10 mouse cellular contexts compared by ENCODE assay signal in genomic region chr6:128992753-128993152, GRCm38 (mm10). TPM values are rescaled to one million over a fixed set of nuclear protein-coding genes. Genes with fewer than 3 reads are reported as not detected.
A peak's percentile ranks its signal among the peaks of the same experiment; 100 is the strongest.
DNase-seq lines count a peak whose midpoint lies in the region; ATAC-seq lines count a peak whose summit lies in the region.
"Had no signal": no experiment of that assay in that cellular context is flagged by ENCODE, and none has a peak within 500 bp of the region (broad histone marks: within the 10 kb centered on the region; RNA-seq: fewer than 3 reads in every experiment).

No protein-coding gene starts in this region.

- no peaks in the 10 kb centered on the region for H3K36me3 ChIP-seq in heart, embryonic 15.5 days
- no peaks in the 10 kb centered on the region for H3K36me3 ChIP-seq in hindbrain, embryonic 14.5 days (replicated peaks; ENCODE audit: control insufficient read depth, insufficient read depth)
- H3K36me3 ChIP-seq: liver, embryonic 13.5 days had no signal

- H3K4me3 ChIP-seq in heart, embryonic 15.5 days, result no peak overlapping the region
- H3K4me3 ChIP-seq in hindbrain, embryonic 14.5 days (replicated peaks; ENCODE audit: low read length), result no peak overlapping the region
- H3K4me3 ChIP-seq: liver, embryonic 13.5 days had no signal

- no peaks in the 10 kb centered on the region for H3K27me3 ChIP-seq in heart, embryonic 15.5 days
- H3K27me3 ChIP-seq in hindbrain, embryonic 14.5 days (ENCODE audit: control insufficient read depth, insufficient read depth, low read length), result 0 out of 2 replicates have a peak, but pooled peaks cover 3% of the 10 kb centered on the region
- H3K27me3 ChIP-seq: liver, embryonic 13.5 days had no signal

- peaks cover 2% of the 10 kb centered on the region; the same call in 1 of the 2 replicates for H3K4me1 ChIP-seq in heart, embryonic 15.5 days (replicated peaks)
- 0 out of 2 replicates have a peak, but pooled peaks cover 8% of the 10 kb centered on the region for H3K4me1 ChIP-seq in hindbrain, embryonic 14.5 days (replicated peaks; ENCODE audit: control insufficient read depth, insufficient read depth, low read length)

- 67% methylated on average over 3 of the region's 3 CpGs for WGBS in heart, embryonic 15.5 days
- WGBS in hindbrain, embryonic 14.5 days, result 27% methylated on average over 3 of the region's 3 CpGs

- 0 out of 2 replicates have a peak overlapping the region, but pooled peaks have one; percentile 24 for H3K27ac ChIP-seq in heart, embryonic 15.5 days
- H3K27ac ChIP-seq in hindbrain, embryonic 14.5 days, result 0 out of 2 replicates have a peak overlapping the region, but pooled peaks have one; percentile 21
- H3K27ac ChIP-seq: liver, embryonic 13.5 days had no signal

- H3K9ac ChIP-seq in heart, embryonic 15.5 days, result no peak overlapping the region
- H3K9ac ChIP-seq in hindbrain, embryonic 14.5 days, result no peak overlapping the region
- H3K9ac ChIP-seq: liver, embryonic 13.5 days had no signal

- no peaks in the 10 kb centered on the region for H3K9me3 ChIP-seq in heart, embryonic 15.5 days (replicated peaks)
- no peaks in the 10 kb centered on the region for H3K9me3 ChIP-seq in hindbrain, embryonic 14.5 days (ENCODE audit: control insufficient read depth, low read length)
- H3K9me3 ChIP-seq: liver, embryonic 13.5 days had no signal

- DNase-seq in heart, adult 9 months (ENCODE audit: low spot score in 2 of 2), result no peak
- peak; percentile 42 for DNase-seq in embryo, embryonic 10 days (ENCODE audit: low spot score)
- DNase-seq in hindbrain, embryonic 14.5 days (ENCODE audit: low spot score), result peak; percentile 29
- no peak for DNase-seq in adipocyte (ENCODE audit: low spot score)
- DNase-seq in heart, postnatal 4 days, result no peak
- no peak for DNase-seq in cerebellum, postnatal 10 days
- DNase-seq: cerebellum, postnatal 14 days; liver, embryonic 13.5 days had no signal

- no peak overlapping the region for H3K4me2 ChIP-seq in heart, embryonic 15.5 days
- H3K4me2 ChIP-seq in hindbrain, embryonic 14.5 days (replicated peaks), result 0 out of 2 replicates have a peak overlapping the region, but pooled peaks have one; percentile 12
- H3K4me2 ChIP-seq: liver, embryonic 13.5 days had no signal

- ATAC-seq in heart, embryonic 15.5 days (replicated peaks; ENCODE audit: insufficient number of reproducible peaks, insufficient read depth, low FRiP score, low read depth), result no peak
- peak; percentile 77; the same call in 1 of the 2 replicates for ATAC-seq in hindbrain, embryonic 14.5 days (ENCODE audit: low FRiP score)
- peak; percentile 63 for ATAC-seq in monocyte, adult 5-6 weeks (replicated peaks; ENCODE audit: insufficient number of reproducible peaks, low FRiP score, low TSS enrichment, poor library complexity, severe bottlenecking)

RNA-seq across cellular contexts. Expression of gene Klrb1f, which starts 52.9 kb away (rescaled TPM):
- polyA plus RNA-seq in heart, embryonic 15.5 days (2015; fragmentation: Nextera tagmentation; extraction: Ambion mirVana), result 0.14 and 0.15 TPM in 2 replicates
- 0.37 and 0.62 TPM in 2 replicates for polyA plus RNA-seq in hindbrain, embryonic 14.5 days (2014; fragmentation: Nextera tagmentation; extraction: Ambion mirVana)
- total RNA-seq in monocyte, adult 5-6 weeks (2017), result 14.0 to 119 TPM (median 27.1 TPM) in 3 replicates
- not detected for total RNA-seq in heart, postnatal 4 days (2021)

RNA-seq across cellular contexts. Expression of gene Clec2g, which starts 58.6 kb away (rescaled TPM):
- polyA plus RNA-seq in heart, embryonic 15.5 days (2015; fragmentation: Nextera tagmentation; extraction: Ambion mirVana), result not detected in 2 replicates
- polyA plus RNA-seq in hindbrain, embryonic 14.5 days (2014; fragmentation: Nextera tagmentation; extraction: Ambion mirVana), result not detected in 2 replicates
- 1.0 to 5.3 TPM in 2 of 3 replicates, not detected in the other for total RNA-seq in monocyte, adult 5-6 weeks (2017)
- total RNA-seq in heart, postnatal 4 days (2021), result 1 to 10 TPM in 1 of 2 experiments, under 1 TPM in 1; 0.63 to 1.5 TPM
- polyA plus RNA-seq: liver, embryonic 13.5 days had no signal

Comparison
In these comparisons a context has a peak if more than half of its experiments do, and no peak if none do; other contexts are left out.
1. DNase-seq: peak in embryo, embryonic 10 days (single experiment) and hindbrain, embryonic 14.5 days (single experiment); none in heart, adult 9 months (0 of 2), adipocyte (single experiment), heart, postnatal 4 days (single experiment) and cerebellum, postnatal 10 days (0 of 2).
2. RNA of gene Klrb1f, which starts 52.9 kb away (total RNA-seq): 14.0 to 119 TPM in monocyte, adult 5-6 weeks; not detected in heart, postnatal 4 days; every median in the first group is over 10 times any median in the second.